Mouse (Mus musculus) stomach, postnatal 0 days (tissue): Measurements from ENCODE around the gene Susd3. TPM values are rescaled to one million over a fixed set of nuclear protein-coding genes. Genes with fewer than 3 reads are reported as not detected.
A peak's percentile ranks its signal among the peaks of the same experiment; 100 is the strongest.

Source experiments
- ATAC-seq: fragments of 200-750 bp; cut with Nextera tagmentation; 2 replicates; pipeline ENCODE4 v1.8.0; 2017; ENCODE audit not compliant: low FRiP score, low TSS enrichment
- DNase-seq: peaks from one replicate; pipeline ENCODE4 v3.0.0-alpha.2; 2016; ENCODE audit warnings: low spot score
- H3K27ac ChIP-seq: fragments of 300-500 bp; sonication (generic); replicated peaks from 2 replicates; pipeline ENCODE4 v1.5.1; 2014; ENCODE audit warnings: mild to moderate bottlenecking, control low read depth
- H3K27me3 ChIP-seq: fragments of 300-500 bp; sonication (generic); 2 replicates; pipeline ENCODE4 v1.6.1; 2014; ENCODE audit warnings: low read length; ENCODE audit not compliant: control insufficient read depth, insufficient read depth
- H3K36me3 ChIP-seq: fragments of 300-500 bp; sonication (generic); 2 replicates; pipeline ENCODE4 v1.6.1; 2014; ENCODE audit warnings: low read length, mixed read lengths; ENCODE audit not compliant: control insufficient read depth, insufficient read depth
- H3K4me1 ChIP-seq: fragments of 300-500 bp; sonication (generic); replicated peaks from 2 replicates; pipeline ENCODE4 v1.6.1; 2014; ENCODE audit warnings: antibody characterized with exemption; ENCODE audit not compliant: control insufficient read depth, insufficient read depth
- H3K4me2 ChIP-seq: fragments of 300-500 bp; sonication (generic); replicated peaks from 2 replicates; pipeline ENCODE4 v1.6.1; 2014; ENCODE audit warnings: low read depth, mild to moderate bottlenecking, control low read depth, moderate library complexity
- H3K4me3 ChIP-seq: fragments of 300-500 bp; sonication (generic); 2 replicates; pipeline ENCODE4 v1.5.1; 2014; ENCODE audit warnings: low read depth, low read length, control low read depth
- H3K9ac ChIP-seq: fragments of 300-500 bp; sonication (generic); 2 replicates; pipeline ENCODE4 v1.6.1; 2014; ENCODE audit warnings: mild to moderate bottlenecking, low read length, control low read depth, mixed read lengths
- H3K9me3 ChIP-seq: fragments of 300-500 bp; sonication (generic); 2 replicates; pipeline ENCODE4 v1.6.1; 2016; ENCODE audit warnings: low read length; ENCODE audit not compliant: control insufficient read depth
- CTCF ChIP-seq: IDR thresholded peaks from 2 replicates; pipeline ENCODE4 v1.5.1; 2016; ENCODE audit warnings: antibody characterized with exemption, low read depth, mild to moderate bottlenecking, moderate library complexity
- EP300 ChIP-seq: optimal IDR thresholded peaks from 2 replicates; pipeline ENCODE3; 2016; ENCODE audit warnings: antibody characterized with exemption
- WGBS: fragments of 180-500 bp; shearing (Covaris S2); extraction: QIAGEN DNeasy Blood & Tissue Kit; methylation state at CpG from one replicate; pipeline ENCODE4 v1.1.7; 2014; 5-methylcytosine and 5-hydroxymethylcytosine counted together
- polyA plus RNA-seq: library from polyadenylated mRNA; unstranded; fragments of >200 nt; fragmentation: Nextera tagmentation; extraction: Ambion mirVana; gene quantifications from 2 replicates; pipeline ENCODE4 v1.2.1, GENCODE M21; 2015

Susd3 gene
- polyA plus RNA-seq, 1 experiment from 2014 or later, result 1.2 TPM

- Histone ChIP-seq H3K27ac (peak overlapping the region; percentile 56), H3K4me3 (no peak overlapping the region), H3K9me3 (no peaks in the 10 kb centered on the region), H3K4me2 (no peak overlapping the region), H3K27me3 (no peaks in the 10 kb centered on the region), H3K4me1 (peaks cover 11% of the 10 kb centered on the region), H3K9ac (no peak overlapping the region), H3K36me3 (no peaks in the 10 kb centered on the region)
- ATAC-seq (no peak), DNase-seq (no peak)
- TF ChIP-seq CTCF, result no peak
- TF ChIP-seq EP300, result no peak
- WGBS, result 32% methylated on average over 5 of the region's 5 CpGs
Measured at GRCm38 (mm10) chr13:49183646-49184045, 64.9 kb downstream of the Susd3 start.

- H3K36me3 ChIP-seq, result no peaks in the 10 kb centered on the region
- no peak overlapping the region for H3K4me3 ChIP-seq
- no peak overlapping the region for H3K9ac ChIP-seq
- DNase-seq (no peak), ATAC-seq (no peak)
- peak overlapping the region; percentile 56 for H3K27ac ChIP-seq
- TF ChIP-seq CTCF, result no peak
- TF ChIP-seq EP300, result no peak
- no peak overlapping the region for H3K4me2 ChIP-seq
- peaks cover 11% of the 10 kb centered on the region for H3K4me1 ChIP-seq
- 38% methylated on average over 5 of the region's 5 CpGs for WGBS
- H3K9me3 ChIP-seq, result no peaks in the 10 kb centered on the region
- no peaks in the 10 kb centered on the region for H3K27me3 ChIP-seq
Measured at GRCm38 (mm10) chr13:49183161-49183560, 65.3 kb downstream of the Susd3 start.

GRCm38 (mm10) chr13:49181411-49181984 is 67.0 kb downstream of the Susd3 start:
- Histone ChIP-seq H3K4me1 (peaks cover 5% of the 10 kb centered on the region), H3K36me3 (no peaks in the 10 kb centered on the region), H3K27ac (no peak overlapping the region), H3K9me3 (no peaks in the 10 kb centered on the region), H3K4me2 (no peak overlapping the region), H3K27me3 (no peaks in the 10 kb centered on the region), H3K4me3 (no peak overlapping the region), H3K9ac (no peak overlapping the region)
- DNase-seq (no peak), ATAC-seq (no peak)
- 89% methylated on average over 3 of the region's 3 CpGs for WGBS
- no peak for TF ChIP-seq EP300
- no peak for TF ChIP-seq CTCF

GRCm38 (mm10) chr13:49180691-49181090 is 67.8 kb downstream of the Susd3 start:
- Histone ChIP-seq H3K27ac (no peak overlapping the region), H3K36me3 (no peaks in the 10 kb centered on the region), H3K9ac (no peak overlapping the region), H3K27me3 (no peaks in the 10 kb centered on the region), H3K4me2 (no peak overlapping the region), H3K4me1 (peaks cover 4% of the 10 kb centered on the region; the same call in 1 of the 2 replicates), H3K9me3 (no peaks in the 10 kb centered on the region), H3K4me3 (no peak overlapping the region)
- ATAC-seq (no peak), DNase-seq (no peak)
- TF ChIP-seq CTCF, result no peak
- TF ChIP-seq EP300, result no peak
- 56% methylated on average over 1 of the region's 1 CpGs for WGBS

Other genes starting within 250 kb of the Susd3 start
- gene Wnk2, start 100.7 kb downstream of the Susd3 start, polyA plus RNA-seq, result 1.6 and 1.7 TPM in 2 replicates
- 76.3 and 83.1 TPM in 2 replicates for gene Ninj1, start 61.2 kb downstream of the Susd3 start, polyA plus RNA-seq
- gene Card19, start 32.7 kb downstream of the Susd3 start, polyA plus RNA-seq, result 83.5 and 86.2 TPM in 2 replicates
- 0.23 and 0.25 TPM in 2 replicates for gene Fgd3, start 71.6 kb upstream of the Susd3 start, polyA plus RNA-seq
- gene Bicd2, start 92.9 kb upstream of the Susd3 start, polyA plus RNA-seq, result 19.6 TPM in 2 replicates
- 22.1 and 23.4 TPM in 2 replicates for gene Ippk, start 172.5 kb upstream of the Susd3 start, polyA plus RNA-seq
- 0.35 and 0.45 TPM in 2 replicates for gene Tes3-ps, start 244.6 kb upstream of the Susd3 start, polyA plus RNA-seq